Mouse (Mus musculus) liver, embryonic 14.5 days (tissue): ENCODE measurements around the gene Aldh9a1. TPM values are rescaled to one million over a fixed set of nuclear protein-coding genes. Genes with fewer than 3 reads are reported as not detected.

Source experiments
- ATAC-seq: fragments of 200-750 bp; cut with Nextera tagmentation; 2 replicates; pipeline ENCODE4 v1.8.0; 2017; ENCODE audit warnings: moderate number of reproducible peaks, mild to moderate bottlenecking, moderate library complexity; ENCODE audit not compliant: insufficient read depth
- DNase-seq, 3 experiments: peaks; one replicate each; pipeline ENCODE4 v3.0.0-alpha.2; 2012 to 2013; ENCODE audit warnings: low read depth in 3 of 3, low spot score in 3 of 3
- H3K27ac ChIP-seq: fragments of 300-500 bp; sonication (generic); 2 replicates; pipeline ENCODE4 v1.5.1; 2014; ENCODE audit warnings: moderate library complexity, mild to moderate bottlenecking, control low read depth, inconsistent platforms
- H3K27me3 ChIP-seq: fragments of 300-500 bp; sonication (generic); 2 replicates; pipeline ENCODE4 v1.6.1; 2014; ENCODE audit warnings: mild to moderate bottlenecking, low read length, moderate library complexity; ENCODE audit not compliant: control insufficient read depth, insufficient read depth
- H3K36me3 ChIP-seq: fragments of 300-500 bp; sonication (generic); replicated peaks from 2 replicates; pipeline ENCODE4 v1.6.1; 2014; ENCODE audit warnings: low read depth; ENCODE audit not compliant: control insufficient read depth, insufficient read depth
- H3K4me1 ChIP-seq, 2 experiments: fragments of 200-500 bp in 1 of 2; fragments of 300-500 bp in 1 of 2; sonication (generic) in 1 of 2; replicated peaks; 2 replicates each; pipeline ENCODE4 v1.6.1; 2012 to 2014; ENCODE audit warnings: antibody characterized with exemption in 1 of 2, inconsistent platforms in 1 of 2, low read length in 1 of 2; ENCODE audit not compliant: control insufficient read depth in 2 of 2, insufficient read depth in 2 of 2
- H3K4me2 ChIP-seq: fragments of 300-500 bp; sonication (generic); 2 replicates; pipeline ENCODE4 v1.6.1; 2014; ENCODE audit warnings: low read depth, mild to moderate bottlenecking, control low read depth, moderate library complexity
- H3K4me3 ChIP-seq, 2 experiments: fragments of 200-500 bp in 1 of 2; fragments of 300-500 bp in 1 of 2; sonication (generic) in 1 of 2; 2 replicates each; pipeline ENCODE4 v1.5.1; 2012 to 2014; ENCODE audit warnings: low read depth in 2 of 2, low read length in 2 of 2, mild to moderate bottlenecking in 2 of 2, control low read depth in 1 of 2, inconsistent platforms in 1 of 2, moderate library complexity in 1 of 2; ENCODE audit not compliant: insufficient read depth in 1 of 2
- H3K9ac ChIP-seq: fragments of 300-500 bp; sonication (generic); replicated peaks from 2 replicates; pipeline ENCODE4 v1.6.1; 2014; ENCODE audit warnings: mild to moderate bottlenecking, control low read depth, moderate library complexity
- H3K9me3 ChIP-seq: fragments of 300-500 bp; sonication (generic); 2 replicates; pipeline ENCODE4 v1.6.1; 2016; ENCODE audit warnings: low read length, mixed read lengths; ENCODE audit not compliant: control insufficient read depth
- CTCF ChIP-seq: IDR thresholded peaks from 2 replicates; pipeline ENCODE4 v1.5.1; 2016; ENCODE audit warnings: antibody characterized with exemption, low read depth, control low read depth
- EP300 ChIP-seq: IDR thresholded peaks from 2 replicates; pipeline ENCODE4 v1.6.1; 2016; ENCODE audit warnings: antibody characterized with exemption, low read depth
- WGBS: fragments of 180-500 bp; shearing (Covaris S2); extraction: QIAGEN DNeasy Blood & Tissue Kit; methylation state at CpG from one replicate; pipeline ENCODE4 v1.1.7; 2014; ENCODE audit not compliant: insufficient replicate concordance; 5-methylcytosine and 5-hydroxymethylcytosine counted together
- polyA plus RNA-seq, 2 experiments: library from polyadenylated mRNA; depleted of rRNA in 1 of 2; stranded (reverse) in 1 of 2; unstranded in 1 of 2; fragments of >200 nt; fragmentation: Nextera tagmentation in 1 of 2; extraction: Ambion mirVana in 1 of 2; gene quantifications; 2 replicates each; pipeline versions ENCODE4 v1.2.1 to v1.2.3; 2012 to 2014

Gene Aldh9a1
- polyA plus RNA-seq, 2 experiments = 28.1 to 52.5 TPM

GRCm38 (mm10) chr1:167350597-167351415, 1.0 kb downstream of the Aldh9a1 start:
- peak overlapping the region; percentile 88 for H3K9ac ChIP-seq
- 21% methylated on average over 13 of the region's 13 CpGs for WGBS
- peak overlapping the region; percentile 74 to 76 for H3K4me3 ChIP-seq
- peak overlapping the region; percentile 99 for H3K4me2 ChIP-seq
- no peak; the same call in 1 of the 2 replicates for ATAC-seq
- peak overlapping the region; percentile 93 for H3K27ac ChIP-seq
- H3K27me3 ChIP-seq = no peaks in the 10 kb centered on the region
- H3K36me3 ChIP-seq = peaks cover 32% of the 10 kb centered on the region
- no peaks in the 10 kb centered on the region for H3K9me3 ChIP-seq
- TF ChIP-seq EP300 (no peak), CTCF (no peak)
- H3K4me1 ChIP-seq = peaks cover 12% of the 10 kb centered on the region in 2 experiments
- no peak for DNase-seq

DNA sequence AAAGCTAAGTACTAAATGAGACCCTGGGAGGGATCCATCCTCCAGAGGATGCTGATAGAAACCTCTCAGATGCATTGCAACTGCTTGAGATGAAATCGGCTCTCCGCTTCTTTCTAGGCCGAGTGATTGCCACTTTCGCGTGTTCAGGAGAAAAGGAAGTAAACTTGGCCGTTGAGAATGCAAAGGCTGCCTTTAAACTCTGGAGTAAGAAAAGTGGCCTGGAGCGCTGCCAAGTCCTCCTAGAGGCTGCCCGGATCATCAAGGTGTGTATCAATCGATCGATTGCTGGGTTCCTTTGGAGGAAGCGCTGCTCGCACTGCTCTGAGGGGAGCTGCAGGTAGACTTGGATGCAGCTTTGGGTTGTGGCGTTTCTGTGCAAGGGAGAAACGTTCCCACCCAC, 2.6 kb downstream of the Aldh9a1 start:
- Histone ChIP-seq H3K9me3 (no peaks in the 10 kb centered on the region), H3K9ac (no peak overlapping the region), H3K27me3 (no peaks in the 10 kb centered on the region), H3K4me2 (no peak overlapping the region), H3K27ac (no peak overlapping the region), H3K4me1 (peaks cover 12% of the 10 kb centered on the region in 2 experiments), H3K4me3 (no peak overlapping the region), H3K36me3 (peaks cover 48% of the 10 kb centered on the region)
- WGBS = 79% methylated on average over 14 of the region's 14 CpGs
- TF ChIP-seq EP300 = no peak
- no peak for TF ChIP-seq CTCF
- no peak for ATAC-seq
- no peak for DNase-seq

- Histone ChIP-seq H3K4me1 (peaks cover 0 to 2% of the 10 kb centered on the region in 2 experiments; a peak in 2 of 4 replicates), H3K27ac (no peak overlapping the region), H3K4me2 (no peak overlapping the region), H3K27me3 (no peaks in the 10 kb centered on the region), H3K9me3 (no peaks in the 10 kb centered on the region), H3K9ac (no peak overlapping the region), H3K4me3 (no peak overlapping the region), H3K36me3 (peaks cover 83% of the 10 kb centered on the region)
- ATAC-seq (no peak), DNase-seq (no peak)
- TF ChIP-seq CTCF (no peak), EP300 (no peak)
- 84% methylated on average over 9 of the region's 9 CpGs for WGBS
These were observed 7.6 kb downstream of the Aldh9a1 start for GRCm38 (mm10) chr1:167357387-167357786.

DNA sequence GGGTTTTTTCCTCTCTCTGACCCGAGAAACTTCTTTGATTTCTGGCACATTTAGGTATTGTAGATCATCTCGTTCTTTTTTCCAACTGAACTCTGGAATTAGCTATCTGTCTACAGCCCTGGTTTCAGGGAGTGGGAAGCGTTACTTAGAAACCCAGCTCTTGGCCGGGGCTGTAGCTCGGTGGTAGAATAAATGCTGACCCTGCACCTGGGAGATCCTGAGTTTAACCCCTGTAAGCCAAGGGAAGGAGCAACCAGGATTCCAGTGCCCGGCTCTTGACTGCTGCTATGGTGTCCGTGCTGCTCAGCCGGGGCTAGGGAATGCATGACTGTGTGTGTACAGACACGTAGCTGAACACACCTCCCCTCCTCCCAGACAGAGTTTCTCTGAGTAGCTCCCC, 8.9 kb downstream of the Aldh9a1 start:
- DNase-seq = no peak
- no peak overlapping the region for H3K4me3 ChIP-seq
- no peak overlapping the region for H3K4me2 ChIP-seq
- H3K4me1 ChIP-seq = no peaks in the 10 kb centered on the region; a peak in 2 of 4 replicates
- H3K9ac ChIP-seq = no peak overlapping the region
- ATAC-seq = no peak
- TF ChIP-seq CTCF = no peak
- no peak for TF ChIP-seq EP300
- H3K27me3 ChIP-seq = no peaks in the 10 kb centered on the region
- peaks cover 84% of the 10 kb centered on the region for H3K36me3 ChIP-seq
- no peaks in the 10 kb centered on the region for H3K9me3 ChIP-seq
- H3K27ac ChIP-seq = no peak overlapping the region
- WGBS = 86% methylated on average over 9 of the region's 9 CpGs

- Histone ChIP-seq H3K9me3 (no peaks in the 10 kb centered on the region), H3K9ac (no peak overlapping the region), H3K4me2 (no peak overlapping the region), H3K4me1 (no peaks in the 10 kb centered on the region), H3K4me3 (no peak overlapping the region), H3K27ac (no peak overlapping the region), H3K27me3 (no peaks in the 10 kb centered on the region), H3K36me3 (peaks cover 82% of the 10 kb centered on the region)
- no peak for DNase-seq
- WGBS = 83% methylated on average over 4 of the region's 4 CpGs
- ATAC-seq = no peak
- TF ChIP-seq CTCF = no peak
- no peak for TF ChIP-seq EP300
These were observed 10.5 kb downstream of the Aldh9a1 start for GRCm38 (mm10) chr1:167360268-167360667.
